In genomic region chr11:6680397-6680818, GRCm38 (mm10) we compare ENCODE assay signal across 9 mouse cellular contexts. TPM values are rescaled to one million over a fixed set of nuclear protein-coding genes. Genes with fewer than 3 reads are reported as not detected.
DNase-seq lines count a peak whose midpoint lies in the region; ATAC-seq lines count a peak whose summit lies in the region.
"Had no signal": no experiment of that assay in that cellular context is flagged by ENCODE, and none has a peak within 500 bp of the region (broad histone marks: within the 10 kb centered on the region; RNA-seq: fewer than 3 reads in every experiment).

No protein-coding gene starts in this region.

- 9% methylated on average over 10 of the region's 10 CpGs for WGBS in liver, embryonic 13.5 days (ENCODE audit: insufficient replicate concordance)
- 38% methylated on average over 10 of the region's 10 CpGs for WGBS in forebrain, embryonic 16.5 days

- 0 out of 2 replicates have a peak overlapping the region, but pooled peaks have one; percentile 16 for H3K4me3 ChIP-seq in liver, embryonic 13.5 days (replicated peaks)
- no peak overlapping the region for H3K4me3 ChIP-seq in forebrain, embryonic 16.5 days (replicated peaks; ENCODE audit: low read length)

- H3K9ac ChIP-seq in liver, embryonic 13.5 days, result no peak overlapping the region
- H3K9ac ChIP-seq in forebrain, embryonic 16.5 days (replicated peaks; ENCODE audit: low read depth, low read length), result no peak overlapping the region

- no peaks in the 10 kb centered on the region for H3K9me3 ChIP-seq in liver, embryonic 13.5 days (replicated peaks)
- no peaks in the 10 kb centered on the region for H3K9me3 ChIP-seq in forebrain, embryonic 16.5 days (ENCODE audit: control insufficient read depth, low read length)

- H3K36me3 ChIP-seq in liver, embryonic 13.5 days, result no peaks in the 10 kb centered on the region
- no peaks in the 10 kb centered on the region for H3K36me3 ChIP-seq in forebrain, embryonic 16.5 days (ENCODE audit: control insufficient read depth, insufficient read depth)
- H3K36me3 ChIP-seq: G1E had no signal

- no peaks in the 10 kb centered on the region for H3K27me3 ChIP-seq in liver, embryonic 13.5 days
- no peaks in the 10 kb centered on the region for H3K27me3 ChIP-seq in forebrain, embryonic 16.5 days (replicated peaks; ENCODE audit: control insufficient read depth, insufficient read depth, low read length)

- peak overlapping the region; percentile 47 for H3K4me2 ChIP-seq in liver, embryonic 13.5 days
- no peak overlapping the region for H3K4me2 ChIP-seq in forebrain, embryonic 16.5 days (ENCODE audit: low read length)

- no peak for ATAC-seq in liver, embryonic 13.5 days (ENCODE audit: low read depth)
- no peak for ATAC-seq in forebrain, embryonic 16.5 days

- DNase-seq in ovary, postnatal 10 days (ENCODE audit: low spot score), result peak; percentile 14
- DNase-seq in ovary, adult 18-20 months (ENCODE audit: low spot score), result no peak
- DNase-seq in gastrocnemius, postnatal 25 days, result peak; percentile 53
- peak; percentile 28 for DNase-seq in hindlimb bud, embryonic 11.5 days (ENCODE audit: extremely low spot score, low read depth, low spot score)
- DNase-seq in liver, embryonic 13.5 days, result no peak
- peak; percentile 20 for DNase-seq in ovary, postnatal 14 days (ENCODE audit: low spot score)
- no peak for DNase-seq in cerebellum, adult 8-10 months

- H3K4me1 ChIP-seq in liver, embryonic 13.5 days (replicated peaks), result peaks cover 6% of the 10 kb centered on the region; the same call in 1 of the 2 replicates
- H3K4me1 ChIP-seq in forebrain, embryonic 16.5 days (replicated peaks; ENCODE audit: control insufficient read depth, insufficient read depth, low read length), result no peaks in the 10 kb centered on the region

- no peak overlapping the region for H3K27ac ChIP-seq in liver, embryonic 13.5 days
- no peak overlapping the region for H3K27ac ChIP-seq in forebrain, embryonic 16.5 days (ENCODE audit: low read length)

RNA-seq across cellular contexts. Expression of gene Ramp3, which starts 22.1 kb away (rescaled TPM):
- total RNA-seq in gastrocnemius, postnatal 25 days (2021), result under 1 TPM; 0.29 to 0.72 TPM
- polyA plus RNA-seq in liver, embryonic 13.5 days (2015; fragmentation: Nextera tagmentation; extraction: Ambion mirVana), result 0.15 TPM in 1 of 2 replicates, not detected in the other
- polyA plus RNA-seq in forebrain, embryonic 16.5 days (2015; fragmentation: Nextera tagmentation; extraction: Ambion mirVana), result 7.9 and 8.1 TPM in 2 replicates
- total RNA-seq: G1E had no signal
- polyA plus RNA-seq: G1E had no signal

RNA-seq across cellular contexts. Expression of gene Wap, which starts 42.0 kb away (rescaled TPM):
- total RNA-seq in gastrocnemius, postnatal 25 days (2021), result not detected
- polyA plus RNA-seq in liver, embryonic 13.5 days (2015; fragmentation: Nextera tagmentation; extraction: Ambion mirVana), result not detected in 2 replicates
- not detected in 2 replicates for polyA plus RNA-seq in forebrain, embryonic 16.5 days (2015; fragmentation: Nextera tagmentation; extraction: Ambion mirVana)
- total RNA-seq: G1E had no signal
- polyA plus RNA-seq: G1E had no signal

RNA-seq across cellular contexts. Expression of gene Tbrg4, which starts 54.5 kb away (rescaled TPM):
- 10 to 100 TPM; 67.6 to 72.3 TPM for total RNA-seq in gastrocnemius, postnatal 25 days (2021)
- 46.1 and 46.2 TPM in 2 replicates for polyA plus RNA-seq in liver, embryonic 13.5 days (2015; fragmentation: Nextera tagmentation; extraction: Ambion mirVana)
- polyA plus RNA-seq in forebrain, embryonic 16.5 days (2015; fragmentation: Nextera tagmentation; extraction: Ambion mirVana), result 28.2 and 32.2 TPM in 2 replicates

Comparison
In these comparisons a context has a peak if more than half of its experiments do, and no peak if none do; other contexts are left out.
1. DNase-seq: peak in ovary, postnatal 10 days (single experiment), gastrocnemius, postnatal 25 days (single experiment), hindlimb bud, embryonic 11.5 days (single experiment) and ovary, postnatal 14 days (single experiment); none in ovary, adult 18-20 months (single experiment), liver, embryonic 13.5 days (single experiment) and cerebellum, adult 8-10 months (single experiment).